Mouse (Mus musculus) layer of hippocampus, postnatal 14 days (tissue): Measurements from ENCODE around the gene Kcnh2. TPM values are rescaled to one million over a fixed set of nuclear protein-coding genes. Genes with fewer than 3 reads are reported as not detected.
A peak's percentile ranks its signal among the peaks of the same experiment; 100 is the strongest.

Experiments used
- DNase-seq, 2 experiments: peaks; one replicate each; pipeline ENCODE4 v3.0.0; 2021 to 2022; ENCODE audit warnings: low spot score in 2 of 2, mixed read lengths in 1 of 2
- total RNA-seq, 2 experiments: library from RNA; stranded (reverse); gene quantifications; 2 replicates each; pipeline ENCODE4 v1.2.3; 2021

Kcnh2 gene
- total RNA-seq, 2 experiments from 2014 or later, result 17.9 to 19.2 TPM

DNA sequence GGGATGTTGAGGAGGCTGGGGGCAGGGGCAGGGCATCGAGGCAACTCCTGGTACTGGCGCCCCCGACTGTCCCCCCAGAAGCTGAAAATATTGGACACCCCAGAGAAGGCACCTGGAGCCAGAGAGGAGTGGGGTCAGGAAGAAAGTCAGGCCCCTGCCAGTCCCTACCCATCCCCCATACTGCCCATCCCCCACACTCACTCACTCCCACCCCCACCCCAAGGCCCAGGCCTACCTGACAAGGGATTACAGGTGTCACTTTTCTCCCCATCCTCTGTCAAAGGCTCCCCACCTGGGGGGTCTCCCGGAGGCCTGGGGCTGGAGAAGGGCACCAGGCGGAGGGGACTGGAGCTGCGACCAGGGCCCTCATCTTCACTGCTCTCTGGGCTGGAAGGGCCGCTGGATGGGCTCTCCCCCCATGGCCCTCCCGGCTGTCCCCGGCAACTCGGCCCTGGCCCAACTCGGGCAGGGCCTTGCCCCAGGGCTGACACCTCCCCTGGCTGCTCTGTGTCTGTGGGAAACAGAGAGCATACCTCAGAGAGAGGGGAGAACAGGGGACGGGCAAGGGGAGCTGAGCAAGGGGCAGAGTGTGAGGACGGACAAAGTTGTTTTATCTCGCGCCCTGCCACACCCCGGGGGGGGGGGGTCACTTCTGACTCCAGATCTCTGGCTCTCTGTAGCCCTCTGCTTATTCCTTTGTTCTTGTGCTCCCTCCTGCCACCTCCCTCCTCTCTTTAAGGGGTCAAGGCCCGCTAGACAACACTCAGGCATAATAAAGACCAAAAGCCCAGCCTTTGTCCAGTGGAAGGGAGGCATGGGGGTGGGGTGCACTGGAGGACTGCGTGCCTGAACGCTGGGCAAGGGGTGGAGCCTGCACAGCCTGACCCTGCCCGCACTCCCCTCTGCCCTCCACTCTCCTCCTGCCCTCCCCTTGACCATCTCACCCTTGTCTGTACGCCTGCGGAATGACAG lies 29.4 kb downstream of the Kcnh2 start:
- no peak for DNase-seq

DNA sequence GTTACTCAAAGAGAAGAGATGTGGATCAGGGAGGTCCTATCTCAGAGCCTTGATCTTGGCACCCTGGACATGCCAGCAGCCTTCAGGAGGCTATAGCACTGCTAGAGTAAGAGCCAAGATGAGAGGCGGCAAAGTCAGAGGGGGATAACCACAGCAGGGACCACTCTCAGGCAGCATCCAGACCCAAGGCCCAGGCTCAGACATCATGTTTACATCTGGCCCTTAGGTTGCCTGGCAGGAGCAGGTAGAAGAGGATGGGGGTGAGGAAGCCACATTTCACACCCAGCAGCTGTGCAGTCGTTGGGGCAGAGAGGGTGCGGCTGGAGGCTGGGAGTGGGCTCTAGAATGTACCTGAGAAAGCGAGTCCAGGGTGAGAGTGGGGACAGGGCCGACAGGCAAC lies 30.5 kb downstream of the Kcnh2 start:
- no peak for DNase-seq

DNA sequence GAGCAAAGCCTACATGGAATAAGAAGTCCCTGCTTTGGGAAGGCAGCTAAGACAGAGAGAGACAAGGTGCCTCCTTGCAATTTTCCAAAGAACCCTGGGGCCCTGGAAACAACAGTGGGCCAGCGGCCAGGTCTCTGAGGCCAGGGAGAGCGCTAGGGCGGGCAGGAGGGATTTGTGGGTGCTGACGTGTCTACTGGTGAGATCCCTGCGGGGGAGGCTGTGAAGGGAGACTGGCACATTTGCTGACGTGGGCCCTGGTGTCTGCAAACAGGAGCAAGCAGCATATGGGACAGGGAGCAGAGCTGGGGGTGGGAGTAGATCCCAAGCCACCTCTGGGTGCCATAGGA lies 31.0 kb downstream of the Kcnh2 start:
- DNase-seq, result no peak

DNA sequence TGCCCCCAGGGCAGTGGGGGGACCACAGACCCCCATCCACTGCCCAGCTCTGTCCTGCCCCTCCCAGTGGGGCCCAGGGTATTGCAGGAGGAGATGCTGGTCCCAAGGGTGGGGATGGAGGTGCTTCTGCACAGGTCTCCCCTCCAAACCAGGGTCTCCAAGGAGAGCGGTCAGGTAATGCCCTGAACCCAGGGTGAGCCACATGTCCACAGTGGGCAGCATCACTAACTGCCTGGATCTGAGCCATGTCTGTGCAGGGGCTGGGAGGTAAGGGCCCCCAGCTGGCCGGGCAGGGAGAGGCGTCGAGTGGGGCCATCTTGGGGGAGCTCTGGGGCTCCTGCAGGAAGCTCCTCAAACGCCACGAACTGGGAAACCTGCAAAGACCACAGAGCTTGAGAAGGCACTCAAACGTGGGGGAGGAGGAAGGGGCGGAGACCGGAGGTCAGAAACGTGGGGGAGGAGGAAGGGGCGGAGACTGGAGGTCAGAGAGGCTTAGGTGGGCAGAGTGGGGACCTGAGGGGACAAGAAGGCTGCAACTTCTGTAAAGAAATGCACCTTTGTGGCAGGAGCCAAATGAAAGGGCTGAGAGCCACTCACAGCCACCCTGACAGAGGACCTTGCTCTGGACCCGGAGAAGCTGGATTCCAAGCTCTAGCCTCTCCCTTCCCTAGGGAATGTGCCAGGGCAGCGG lies 31.5 kb downstream of the Kcnh2 start:
- no peak for DNase-seq

DNA sequence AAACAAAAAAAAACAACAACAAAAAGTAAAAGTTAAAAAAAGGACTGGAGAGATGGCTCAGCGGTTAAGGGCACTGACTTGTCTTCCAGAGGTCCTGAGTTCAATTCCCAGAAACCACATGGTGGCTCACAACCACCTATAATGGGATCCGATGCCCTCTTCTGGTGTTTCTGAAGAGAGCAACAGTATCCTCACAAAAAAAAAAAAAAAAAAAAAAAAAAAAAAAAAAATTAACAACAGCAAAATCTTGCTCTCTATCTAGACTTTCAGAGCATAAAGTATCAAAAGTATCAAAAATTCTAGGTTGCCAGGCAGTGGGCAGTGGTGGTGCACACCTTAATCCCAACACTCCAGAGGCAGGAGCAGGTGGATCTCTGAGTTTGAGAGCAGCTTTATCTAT lies 42.2 kb downstream of the Kcnh2 start:
- no peak for DNase-seq

DNA sequence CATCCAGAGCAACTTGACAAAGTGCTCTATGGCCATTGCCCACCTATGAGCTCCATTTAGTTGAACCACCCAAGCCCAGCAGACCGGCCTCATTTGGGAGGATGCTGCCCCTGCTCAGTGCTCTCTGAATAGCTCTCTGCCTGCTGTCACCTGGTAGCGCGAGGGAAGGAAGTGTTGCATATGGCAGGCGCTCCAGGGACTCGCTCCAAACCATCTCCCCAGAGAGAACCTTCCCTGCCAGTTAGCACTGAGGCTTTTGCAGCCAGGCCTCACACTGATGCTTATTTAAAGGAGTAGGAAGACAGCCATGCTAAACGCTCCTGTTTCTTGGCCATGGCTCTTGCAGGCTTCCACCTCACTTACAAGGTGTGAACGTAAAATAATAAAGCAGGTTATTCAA lies 42.8 kb downstream of the Kcnh2 start:
- DNase-seq, result peak in 1 of 2 experiments; percentile 11

DNA sequence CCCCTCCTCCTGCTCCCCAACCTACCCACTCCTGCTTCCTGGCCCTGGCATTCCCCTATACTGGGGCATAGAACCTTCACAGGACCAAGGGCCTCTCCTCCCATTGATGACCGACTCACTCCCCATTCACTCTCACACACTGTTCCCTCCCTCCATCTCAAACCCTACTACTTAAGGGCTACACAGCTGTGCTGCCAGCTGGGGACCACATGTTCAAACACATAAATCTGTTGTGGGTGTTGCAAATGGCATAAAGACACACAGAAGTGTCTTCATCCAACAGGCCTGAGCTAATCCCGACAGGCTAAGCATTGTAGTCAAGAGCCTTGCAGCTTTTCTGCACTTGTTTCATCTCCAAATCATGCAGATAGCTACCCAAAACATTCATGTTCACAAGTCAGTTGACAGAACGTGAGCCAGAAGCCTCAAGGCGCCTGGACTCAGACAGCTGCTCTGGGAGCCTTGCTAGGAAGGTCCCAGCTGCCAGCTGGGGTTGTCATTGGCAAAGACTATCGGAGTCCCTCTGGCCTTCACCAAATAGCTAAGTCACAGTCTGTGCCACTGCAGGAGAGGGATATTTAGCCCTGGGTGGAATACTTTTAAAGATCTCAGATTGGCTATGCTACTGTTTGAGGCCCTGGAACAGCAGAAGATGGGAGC lies 44.2 kb downstream of the Kcnh2 start:
- peak in 1 of 2 experiments; percentile 12 for DNase-seq

DNA sequence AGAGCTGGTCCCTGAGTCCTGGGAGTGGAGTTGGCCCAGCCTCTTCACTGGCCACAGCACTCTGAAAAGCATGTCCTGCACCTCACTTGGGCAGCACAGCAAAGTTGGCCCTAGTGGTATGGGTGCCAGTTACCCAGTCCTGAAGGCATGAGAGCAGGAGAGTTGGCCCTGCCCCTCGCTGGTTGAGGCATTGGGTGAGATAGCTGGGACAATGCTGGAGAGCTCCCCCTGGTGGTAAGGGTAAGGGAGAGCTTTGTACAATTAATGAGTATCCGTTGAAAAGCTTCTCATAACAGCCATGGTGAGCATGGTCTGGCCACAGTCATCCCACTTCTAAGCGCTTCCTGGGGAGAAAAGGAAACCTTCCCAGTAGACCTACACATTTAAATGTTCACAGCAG lies 48.2 kb downstream of the Kcnh2 start:
- DNase-seq, result no peak

DNA sequence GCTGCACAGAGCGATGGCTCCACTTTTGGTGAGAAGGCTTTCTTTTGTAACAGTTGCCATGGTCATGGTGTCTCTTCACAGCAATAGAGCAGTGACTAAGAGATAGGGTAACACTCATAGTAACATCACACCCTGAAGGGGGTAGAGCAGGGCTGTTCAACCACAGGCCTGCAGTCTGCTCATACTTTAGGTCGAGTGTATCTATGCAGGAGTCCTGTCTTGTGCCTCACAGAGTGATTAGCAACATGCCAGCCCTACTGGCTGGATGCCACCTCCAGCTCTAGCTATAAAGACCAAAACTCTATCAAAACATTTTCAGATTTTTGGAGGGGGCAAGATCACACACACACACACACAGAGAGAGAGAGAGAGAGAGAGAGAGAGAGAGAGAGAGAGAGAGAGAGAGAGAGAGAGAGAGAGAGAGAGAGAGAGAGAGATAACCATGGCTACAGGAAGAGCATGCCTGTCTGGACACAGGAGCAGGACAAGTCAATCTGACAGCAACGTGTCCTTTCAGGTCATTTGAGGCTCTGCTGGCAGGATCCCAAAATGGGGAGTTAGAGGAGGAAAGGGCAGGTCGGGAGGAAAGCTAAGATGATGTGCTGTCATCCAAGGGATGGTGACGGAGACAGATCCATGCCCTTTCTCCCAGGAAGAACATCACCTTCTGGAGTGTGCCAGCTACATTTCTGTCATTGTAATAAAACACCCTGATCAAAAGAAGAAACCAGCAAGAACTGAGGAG lies 51.4 kb downstream of the Kcnh2 start:
- no peak for DNase-seq

DNA sequence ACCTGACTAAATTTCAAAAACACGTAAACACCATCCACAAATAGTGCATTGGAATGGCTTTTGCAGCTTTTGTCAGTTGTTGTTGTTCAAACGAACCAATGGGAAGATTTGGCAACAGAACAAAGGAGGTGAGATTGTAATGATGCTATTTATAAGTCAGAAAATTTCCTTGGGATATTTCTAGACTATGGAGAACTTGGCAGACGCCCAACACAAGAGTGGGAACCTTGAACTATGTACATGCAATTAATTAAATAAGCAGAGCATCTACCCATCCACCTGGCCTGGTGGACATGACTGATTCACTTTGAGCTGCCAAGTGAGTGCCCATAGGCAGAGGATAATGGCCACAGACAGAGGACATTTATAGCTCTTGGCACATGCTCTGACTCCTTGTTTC lies 59.5 kb downstream of the Kcnh2 start:
- DNase-seq, result no peak

DNA sequence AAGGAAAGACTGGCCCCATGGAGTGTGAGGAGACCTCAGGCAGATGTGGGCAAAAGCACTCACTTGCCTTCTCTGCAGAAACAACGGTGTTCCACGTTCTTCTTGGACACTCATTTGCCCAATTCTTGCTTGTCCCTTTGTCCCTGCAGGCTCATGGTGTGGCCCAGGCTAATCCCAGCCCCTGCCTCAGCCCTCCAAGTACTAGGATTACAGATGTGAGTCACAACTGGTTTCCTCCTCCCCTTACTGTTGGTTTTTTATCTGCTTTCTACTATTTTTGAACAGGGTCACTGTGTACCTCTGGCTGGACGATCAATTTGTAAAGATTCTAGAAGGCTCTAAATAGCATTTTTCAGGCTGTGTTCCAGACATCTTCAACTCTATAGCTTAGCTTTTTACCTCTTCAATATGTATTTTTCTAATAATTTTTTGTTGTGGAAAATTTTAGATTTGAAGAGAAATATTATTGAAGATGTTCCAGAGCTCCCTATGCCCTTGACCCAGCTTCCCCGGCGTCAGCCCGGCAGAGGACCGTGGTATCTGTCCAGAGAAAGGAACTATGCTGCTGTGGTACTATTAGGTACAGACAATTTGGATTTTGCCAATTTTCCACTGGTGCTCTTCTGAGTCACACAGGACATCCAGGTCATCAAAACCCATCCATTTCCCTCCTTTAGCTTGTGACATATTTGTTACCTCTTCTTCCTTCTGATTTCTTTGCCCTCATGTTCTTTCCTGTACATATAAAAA lies 65.0 kb downstream of the Kcnh2 start:
- DNase-seq, result no peak

DNA sequence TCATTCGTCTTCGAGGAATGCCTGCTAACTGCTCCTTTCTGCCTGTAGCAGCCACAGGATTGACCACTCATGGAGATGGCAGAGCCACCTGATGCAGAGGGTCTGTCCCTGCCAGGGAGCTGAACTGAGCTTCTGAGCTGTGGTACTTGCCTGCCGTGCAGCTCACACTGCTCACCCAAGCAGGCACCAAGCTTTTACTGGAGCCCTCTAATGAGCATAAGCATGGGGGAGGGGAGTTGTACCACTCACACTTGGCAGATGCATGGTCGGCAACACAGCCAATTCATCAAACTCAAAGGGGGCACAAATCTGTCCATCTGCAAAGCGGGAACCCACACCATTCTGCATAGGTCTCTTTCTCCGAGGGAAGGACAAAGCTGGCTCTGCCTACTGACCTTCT lies 67.3 kb downstream of the Kcnh2 start:
- peak in 1 of 2 experiments; percentile 21 for DNase-seq

DNA sequence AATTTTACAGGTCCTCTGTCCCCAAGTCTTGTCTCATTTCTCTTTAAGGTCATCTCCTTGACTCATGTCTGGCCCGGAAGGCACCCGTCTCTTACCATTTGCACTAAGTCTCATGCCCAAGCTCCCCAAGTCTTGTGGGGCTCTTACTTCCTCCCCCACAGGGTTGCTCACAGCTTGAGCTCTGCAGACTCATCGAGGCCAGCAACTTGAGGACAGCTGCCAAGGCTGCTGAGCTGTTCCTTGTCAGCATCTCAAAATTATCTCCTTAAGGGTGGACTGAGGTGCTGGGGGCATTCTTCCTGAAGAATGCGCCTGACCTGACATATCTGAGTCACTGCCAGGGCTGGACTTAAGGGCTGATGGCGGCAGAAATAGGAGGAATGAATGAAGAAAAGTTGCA lies 68.2 kb downstream of the Kcnh2 start:
- no peak for DNase-seq

DNA sequence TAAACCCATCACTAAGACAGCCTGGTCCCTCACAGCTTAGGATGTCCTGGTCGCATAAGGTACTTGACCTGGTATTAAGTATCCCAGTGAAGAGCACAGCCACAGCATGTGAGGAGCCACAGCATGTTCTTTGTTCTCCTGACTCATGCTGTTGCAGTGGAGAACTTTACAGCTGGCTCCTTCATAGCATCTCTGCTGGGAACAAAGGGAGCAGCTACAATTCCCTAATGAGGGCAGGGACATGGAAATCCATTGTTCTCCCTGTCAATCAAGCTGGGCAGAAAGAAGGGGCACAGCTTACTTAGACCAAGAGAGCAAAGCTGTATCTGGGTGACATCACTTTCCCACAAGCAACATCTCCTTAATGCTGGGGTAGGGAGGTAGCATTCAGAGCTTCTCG lies 70.9 kb downstream of the Kcnh2 start:
- no peak for DNase-seq

DNA sequence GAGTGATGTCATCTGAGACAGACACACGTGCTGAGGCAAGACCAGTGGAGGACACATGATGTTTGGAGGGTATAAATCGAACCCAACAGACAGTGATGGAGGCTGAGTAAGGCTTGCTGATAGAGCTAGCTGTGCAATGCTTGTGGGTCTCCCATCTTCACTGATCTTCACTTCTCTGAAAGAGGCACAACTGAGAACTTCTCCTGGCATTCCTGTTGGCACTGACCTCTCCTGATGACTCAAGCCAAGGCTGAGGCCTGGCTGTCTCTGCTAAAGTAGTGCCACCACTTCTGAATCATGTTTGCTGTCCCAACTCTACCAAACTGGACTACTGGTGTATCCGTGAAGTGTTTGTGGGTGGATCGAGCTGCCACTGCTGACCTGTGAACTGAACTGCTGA lies 71.9 kb downstream of the Kcnh2 start:
- no peak for DNase-seq

DNA sequence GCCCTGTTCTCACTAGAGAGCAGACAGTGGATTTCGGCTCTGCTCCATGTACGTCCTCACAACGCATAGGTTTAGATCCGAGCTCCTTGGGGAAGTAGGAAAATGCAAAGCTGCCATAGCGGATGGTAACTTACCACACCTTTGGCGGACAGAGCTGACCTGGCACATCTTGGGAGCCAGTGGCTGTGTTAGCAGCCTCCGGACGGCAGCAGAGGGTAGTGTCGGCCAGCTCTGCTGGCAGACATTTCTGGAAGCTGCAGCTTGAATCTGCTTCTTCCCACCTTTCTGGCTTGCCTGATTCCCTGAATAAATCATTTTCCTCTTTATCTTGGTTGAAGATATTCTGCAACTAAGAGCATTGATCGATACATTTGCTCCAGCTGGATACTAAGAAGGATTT lies 73.2 kb downstream of the Kcnh2 start:
- no peak for DNase-seq

DNA sequence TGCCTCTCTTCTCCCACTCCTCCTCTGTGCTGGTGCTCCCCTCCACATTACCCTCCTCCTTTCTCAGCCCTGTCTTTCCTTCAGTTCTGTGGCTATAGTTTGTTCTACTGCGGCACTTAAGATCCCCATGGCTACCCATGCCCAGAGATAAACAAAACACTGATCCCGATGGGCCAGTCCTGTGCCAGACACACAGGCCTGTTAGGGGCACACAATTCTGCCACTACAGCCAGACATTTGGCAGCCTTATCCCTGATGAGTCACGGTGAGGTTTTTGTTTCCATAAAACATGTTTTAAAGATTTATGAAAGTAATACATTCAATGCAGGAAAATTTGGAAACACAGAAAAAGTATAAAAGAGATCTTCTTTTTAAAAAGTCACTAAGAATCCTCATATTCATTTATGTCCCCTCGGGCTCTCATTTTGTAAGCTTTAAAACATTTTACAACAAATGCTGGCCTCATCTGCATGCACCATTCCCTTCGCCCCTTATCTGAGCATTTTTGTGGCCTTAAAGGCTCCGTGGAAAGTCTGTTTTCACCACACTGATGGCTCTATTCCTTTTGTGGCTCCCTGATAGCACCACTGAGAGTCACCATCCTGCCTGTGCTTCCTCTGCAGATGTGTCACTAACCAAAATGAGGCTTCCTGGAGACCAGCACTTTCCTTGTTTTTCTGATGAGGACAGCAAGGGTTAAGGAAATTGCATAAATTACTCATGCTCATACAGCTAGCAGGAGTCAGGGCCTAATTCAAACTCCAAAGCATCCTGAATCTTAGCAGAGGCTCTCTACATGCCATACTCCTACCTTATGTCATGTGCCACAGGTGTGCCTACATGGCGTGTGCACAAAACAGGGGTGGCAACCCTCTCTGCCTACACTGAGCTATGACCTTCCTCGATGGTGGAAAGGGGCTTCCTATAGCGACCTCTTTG lies 77.5 kb downstream of the Kcnh2 start:
- no peak for DNase-seq

DNA sequence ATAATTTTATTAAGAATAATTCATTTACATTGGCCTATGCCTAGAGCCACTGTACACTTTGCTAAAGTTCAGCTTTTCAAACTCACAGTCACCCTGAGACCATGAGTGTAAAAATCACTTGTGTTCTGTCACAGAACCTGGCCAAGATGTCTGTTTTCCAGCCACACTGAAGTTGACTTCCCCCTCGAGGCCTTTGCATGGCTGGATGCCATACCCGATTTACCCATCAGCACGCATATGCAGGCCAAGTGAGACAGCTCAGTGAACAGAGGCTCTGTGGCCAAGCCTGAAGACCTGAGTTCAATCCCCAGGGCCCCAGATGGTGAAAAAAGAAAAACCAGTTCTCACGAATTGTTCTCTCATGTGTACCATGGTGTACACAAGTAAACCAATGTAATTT lies 80.5 kb downstream of the Kcnh2 start:
- DNase-seq, result no peak
